Mouse (Mus musculus): ENCODE results near the gene Thoc3.
A peak's percentile ranks its signal among the peaks of the same experiment; 100 is the strongest.

Gene Thoc3

GRCm38 (mm10) chr13:54443693-54444092 lies 25.0 kb downstream of the Thoc3 start:
- peak; percentile 38 for DNase-seq (ENCODE audit: low read depth)

DNA sequence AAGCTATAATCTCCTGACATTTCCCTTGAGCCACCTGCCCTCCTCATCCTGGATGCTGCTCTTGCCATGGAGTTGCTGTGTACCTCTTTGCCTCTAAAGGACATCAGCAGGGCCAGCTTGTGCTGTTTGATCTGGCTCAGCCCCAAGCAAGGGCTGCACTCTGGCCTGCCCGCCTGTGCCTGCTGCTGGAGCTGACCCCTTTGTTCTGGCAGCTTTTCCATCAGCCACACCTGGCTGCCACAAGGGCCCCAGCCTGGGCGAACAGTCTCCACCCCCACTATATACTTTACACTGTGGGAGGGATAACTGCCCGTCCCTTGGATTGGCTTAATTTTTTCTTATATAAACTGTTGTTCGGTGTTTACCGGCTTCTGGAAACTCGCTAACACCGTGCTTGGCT lies 28.7 kb downstream of the Thoc3 start:
- no peak for DNase-seq (ENCODE audit: low read depth)

DNA sequence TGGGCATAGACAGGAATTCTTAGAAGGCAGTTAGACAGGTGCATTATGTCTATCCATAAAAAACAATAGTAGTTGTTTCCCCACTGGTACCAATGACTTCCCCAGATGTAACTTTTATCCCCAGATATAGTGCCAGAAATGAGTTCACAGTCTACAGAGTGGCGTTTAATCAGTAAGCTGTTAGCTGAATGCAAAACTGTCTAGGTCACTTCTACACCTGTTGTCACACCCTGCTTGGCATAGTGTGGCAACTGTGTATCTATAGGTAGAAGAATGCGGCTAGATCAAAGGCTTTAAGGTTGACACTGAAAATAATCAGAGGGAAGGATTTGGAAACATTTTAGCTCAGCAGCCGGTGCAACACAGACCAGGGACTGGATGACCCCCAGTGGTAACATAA lies 29.8 kb downstream of the Thoc3 start:
- DNase-seq (ENCODE audit: low read depth), result no peak

- DNase-seq (ENCODE audit: low read depth), result no peak
Observed at GRCm38 (mm10) chr13:54437083-54437482, 31.6 kb downstream of the Thoc3 start.

- peak; percentile 14 for DNase-seq (ENCODE audit: low read depth)
Observed at GRCm38 (mm10) chr13:54436666-54437065, 32.0 kb downstream of the Thoc3 start.

DNA sequence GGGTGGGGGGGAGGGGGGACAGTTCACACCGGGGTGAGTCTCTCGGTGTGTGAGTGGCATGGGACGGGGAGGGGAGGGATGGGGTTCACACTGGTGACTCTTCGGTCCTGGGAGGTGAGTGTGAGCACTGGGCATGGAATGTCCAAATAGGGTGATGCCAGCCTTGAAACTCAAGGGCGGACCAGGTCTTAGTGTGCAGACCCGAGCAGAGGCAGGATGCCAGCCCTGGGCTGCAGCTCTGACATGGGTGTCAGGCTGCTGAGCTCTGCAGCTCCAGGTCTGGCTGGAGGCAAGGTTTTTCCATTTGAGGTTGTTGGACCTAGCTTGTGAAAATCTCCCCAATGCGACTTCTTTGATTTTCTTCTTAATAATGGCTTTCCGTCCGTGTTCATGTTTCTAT lies 37.5 kb downstream of the Thoc3 start:
- DNase-seq (ENCODE audit: low read depth), result no peak

DNA sequence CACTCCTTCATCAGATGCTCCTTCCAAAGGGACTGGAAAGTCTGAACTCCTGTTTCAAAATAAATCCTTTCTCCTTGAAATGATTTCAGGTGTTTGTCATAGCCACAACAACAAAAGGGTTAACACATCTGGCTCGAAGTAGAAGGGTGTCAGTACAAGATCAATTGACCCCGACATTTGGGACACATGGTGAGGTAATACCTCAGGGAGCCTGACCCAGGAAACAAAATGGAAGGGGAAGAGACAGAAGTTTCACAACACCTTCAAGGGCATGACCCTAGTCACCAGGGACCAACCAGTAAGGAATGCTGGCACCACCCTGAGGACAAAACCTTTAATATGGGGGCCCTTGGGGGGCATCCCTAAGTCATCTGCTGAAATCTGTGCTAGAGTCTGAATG lies 38.6 kb downstream of the Thoc3 start:
- no peak for DNase-seq (ENCODE audit: low read depth)

GRCm38 (mm10) chr13:54428771-54429170 lies 39.9 kb downstream of the Thoc3 start:
- DNase-seq (ENCODE audit: low read depth), result peak; percentile 10

GRCm38 (mm10) chr13:54426781-54427655 lies 41.6 kb downstream of the Thoc3 start:
- DNase-seq (ENCODE audit: low read depth), result no peak

DNA sequence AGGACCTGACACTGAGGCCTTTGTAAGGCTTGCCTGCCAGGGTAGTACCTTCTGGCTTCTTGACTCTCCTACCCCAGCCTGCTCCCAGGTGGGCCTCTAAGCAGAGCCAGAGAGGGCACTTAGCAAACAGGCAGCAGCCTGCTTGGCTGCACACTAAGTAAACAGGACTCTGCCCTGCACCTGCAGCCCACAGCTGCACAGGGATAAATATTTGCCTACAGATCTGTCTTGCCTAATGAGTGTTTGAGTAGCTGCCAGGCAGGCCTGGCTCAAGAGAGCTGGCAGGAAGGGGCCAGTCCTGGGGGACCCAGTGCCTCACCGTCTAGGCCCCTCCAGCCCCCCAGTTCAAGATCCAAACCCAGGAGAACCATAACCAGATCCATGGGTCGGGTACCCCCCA lies 43.4 kb downstream of the Thoc3 start:
- DNase-seq (ENCODE audit: low read depth), result peak; percentile 52

GRCm38 (mm10) chr13:54420226-54420625 lies 48.4 kb downstream of the Thoc3 start:
- no peak for DNase-seq (ENCODE audit: low read depth)

- DNase-seq (ENCODE audit: low read depth), result no peak
Observed at GRCm38 (mm10) chr13:54418781-54419327, 49.8 kb downstream of the Thoc3 start.

GRCm38 (mm10) chr13:54415059-54415458 lies 53.6 kb downstream of the Thoc3 start:
- no peak for DNase-seq (ENCODE audit: low read depth)

- no peak for DNase-seq (ENCODE audit: low read depth)
Observed at GRCm38 (mm10) chr13:54412721-54413120, 55.9 kb downstream of the Thoc3 start.

DNA sequence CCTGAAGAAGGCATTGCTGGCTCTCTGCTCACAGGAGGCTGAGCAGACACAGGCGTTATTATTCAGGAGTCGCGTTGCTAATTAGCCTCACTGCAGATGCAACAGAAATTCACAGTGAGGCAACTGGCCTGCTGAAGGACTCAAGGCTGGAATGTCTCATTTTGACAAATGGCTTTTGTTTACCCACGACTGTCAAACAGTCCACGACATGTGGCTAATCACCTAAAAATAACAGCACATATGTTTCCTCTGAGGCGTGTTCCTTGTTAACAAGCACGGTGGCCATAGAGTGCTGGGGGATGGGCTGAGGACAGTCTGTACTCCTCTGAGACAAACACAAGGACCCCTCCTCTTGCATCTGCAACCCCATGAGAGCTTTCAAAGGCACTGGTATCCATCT lies 56.4 kb downstream of the Thoc3 start:
- DNase-seq (ENCODE audit: low read depth), result no peak

- no peak for DNase-seq (ENCODE audit: low read depth)
Observed at GRCm38 (mm10) chr13:54411656-54412055, 57.0 kb downstream of the Thoc3 start.

All from NIH3T3 (cell line).